Mouse (Mus musculus): Measurements from ENCODE around the gene Mamdc2. TPM values are rescaled to one million over a fixed set of nuclear protein-coding genes. Genes with fewer than 3 reads are reported as not detected.

The Mamdc2 gene
- total and polyA plus RNA-seq, 3 experiments, result not detected

DNA sequence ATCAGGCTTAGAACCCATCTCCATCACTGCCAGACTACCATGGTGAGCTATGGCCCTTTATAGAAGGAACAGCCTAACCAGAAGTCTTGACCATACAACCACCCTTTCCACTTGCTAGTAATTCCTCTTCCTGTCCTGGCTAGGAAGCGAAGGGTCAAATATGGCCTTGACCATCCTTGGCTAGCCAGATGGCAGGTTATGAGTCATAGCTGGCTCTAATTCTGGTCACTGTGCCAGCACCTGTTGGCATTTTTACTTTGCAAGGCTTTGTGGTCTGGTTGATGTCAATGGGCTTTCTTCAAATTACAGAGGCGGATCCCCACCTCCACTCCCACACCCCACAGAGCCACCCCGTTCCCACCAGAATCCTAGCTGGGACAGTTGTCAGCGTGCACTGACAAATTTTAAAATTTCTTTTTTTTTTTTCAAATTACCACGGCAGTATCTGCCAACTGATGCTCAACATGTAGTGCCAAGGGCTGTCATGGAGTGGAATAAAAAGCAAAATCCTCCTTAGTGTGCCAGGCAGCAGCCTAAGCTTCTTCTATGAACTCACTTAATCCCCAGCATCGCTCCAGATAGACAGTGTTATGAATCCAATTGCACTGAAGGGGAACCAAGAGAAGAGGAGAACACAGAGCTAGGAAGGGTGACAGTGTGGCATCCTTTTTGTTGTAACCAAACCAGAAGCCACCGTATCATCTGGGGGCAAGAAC, 73.1 kb downstream of the Mamdc2 start:
- Histone ChIP-seq H3K9me3 (replicated peaks; ENCODE audit: insufficient read depth, low read length) (no peaks in the 10 kb centered on the region), H3K27me3 (ENCODE audit: control insufficient read depth in 1 of 2, insufficient read depth in 2 of 2, low read length in 2 of 2) (no peaks in the 10 kb centered on the region), H3K27ac (ENCODE audit: control insufficient read depth, low read depth, low read length) (no peak overlapping the region), H3K79me2 (ENCODE audit: control insufficient read depth, insufficient read depth, low read length, poor library complexity) (no peaks in the 10 kb centered on the region), H3K4me1 (ENCODE audit: control insufficient read depth in 1 of 2, insufficient read depth in 2 of 2, low read length in 2 of 2) (no peaks in the 10 kb centered on the region), H3K36me3 (ENCODE audit: control insufficient read depth in 1 of 2, insufficient read depth in 2 of 2, low read length in 2 of 2) (no peaks in the 10 kb centered on the region), H3K4me3 (ENCODE audit: control insufficient read depth in 1 of 2, insufficient read depth in 1 of 2, low read depth in 2 of 2, low read length in 2 of 2) (no peak overlapping the region), H3K9ac (ENCODE audit: control insufficient read depth, low read depth, low read length, poor library complexity, severe bottlenecking) (no peak overlapping the region)
- no peak for DNase-seq (ENCODE audit: low read depth, low spot score)
- TF ChIP-seq UBTF (IDR thresholded peaks at IDR 0.05; ENCODE audit: borderline replicate concordance, insufficient read depth, low read depth, low read length), result no peak
- TF ChIP-seq TAL1 (IDR thresholded peaks at IDR 0.05; ENCODE audit: low read length), result no peak
- TF ChIP-seq HCFC1 (IDR thresholded peaks at IDR 0.05; ENCODE audit: low read depth, low read length), result no peak
- TF ChIP-seq MAFK (IDR thresholded peaks at IDR 0.05; ENCODE audit: borderline replicate concordance, low read depth, low read length), result no peak

DNA sequence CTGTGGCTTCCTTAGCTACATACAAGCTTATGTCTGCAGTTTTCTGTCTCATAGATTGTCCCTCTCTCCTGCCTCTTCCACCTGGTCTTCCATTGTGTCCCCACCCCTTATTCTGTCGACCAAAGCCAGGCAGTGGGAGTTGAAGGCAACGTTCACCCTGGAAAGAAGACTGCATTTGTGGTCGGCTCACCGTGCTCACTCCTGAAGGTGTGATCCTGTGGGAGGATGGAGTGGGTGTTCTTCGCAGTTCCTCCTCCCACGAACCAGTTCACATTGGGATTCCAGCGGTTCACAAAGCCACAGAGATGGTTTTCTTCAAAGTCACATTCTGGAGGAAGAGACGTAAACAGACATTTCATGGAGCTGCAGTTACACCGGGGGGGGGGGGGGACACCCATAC, 74.5 kb downstream of the Mamdc2 start:
- no peaks in the 10 kb centered on the region for H3K36me3 ChIP-seq (ENCODE audit: control insufficient read depth in 1 of 2, insufficient read depth in 2 of 2, low read length in 2 of 2)
- no peak overlapping the region for H3K9ac ChIP-seq (ENCODE audit: control insufficient read depth, low read depth, low read length, poor library complexity, severe bottlenecking)
- no peaks in the 10 kb centered on the region for H3K9me3 ChIP-seq (replicated peaks; ENCODE audit: insufficient read depth, low read length)
- no peaks in the 10 kb centered on the region for H3K79me2 ChIP-seq (ENCODE audit: control insufficient read depth, insufficient read depth, low read length, poor library complexity)
- TF ChIP-seq SMC3 (IDR thresholded peaks at IDR 0.05; ENCODE audit: low read depth, low read length), result no peak
- no peak for TF ChIP-seq MAZ (IDR thresholded peaks at IDR 0.05; ENCODE audit: low read depth, low read length)
- no peak for TF ChIP-seq E2F4 (IDR thresholded peaks at IDR 0.05; ENCODE audit: borderline replicate concordance, low read depth, low read length)
- TF ChIP-seq MEF2A (IDR thresholded peaks at IDR 0.05; ENCODE audit: extremely low read depth, insufficient replicate concordance, low read depth, low read length, poor library complexity, severe bottlenecking), result no peak
- no peak for TF ChIP-seq KAT2A (conservative IDR thresholded peaks at IDR 0.05; ENCODE audit: low read depth, low read length)
- TF ChIP-seq HCFC1 (IDR thresholded peaks at IDR 0.05; ENCODE audit: low read depth, low read length), result no peak
- no peak for TF ChIP-seq GABPA (IDR thresholded peaks at IDR 0.05; ENCODE audit: low read depth, low read length)
- H3K4me1 ChIP-seq (ENCODE audit: control insufficient read depth in 1 of 2, insufficient read depth in 2 of 2, low read length in 2 of 2), result no peaks in the 10 kb centered on the region
- no peak overlapping the region for H3K4me3 ChIP-seq (ENCODE audit: control insufficient read depth in 1 of 2, insufficient read depth in 1 of 2, low read depth in 2 of 2, low read length in 2 of 2)
- no peak for DNase-seq (ENCODE audit: low read depth, low spot score)
- H3K27me3 ChIP-seq (ENCODE audit: control insufficient read depth in 1 of 2, insufficient read depth in 2 of 2, low read length in 2 of 2), result no peaks in the 10 kb centered on the region
- H3K27ac ChIP-seq (ENCODE audit: control insufficient read depth, low read depth, low read length), result no peak overlapping the region

DNA sequence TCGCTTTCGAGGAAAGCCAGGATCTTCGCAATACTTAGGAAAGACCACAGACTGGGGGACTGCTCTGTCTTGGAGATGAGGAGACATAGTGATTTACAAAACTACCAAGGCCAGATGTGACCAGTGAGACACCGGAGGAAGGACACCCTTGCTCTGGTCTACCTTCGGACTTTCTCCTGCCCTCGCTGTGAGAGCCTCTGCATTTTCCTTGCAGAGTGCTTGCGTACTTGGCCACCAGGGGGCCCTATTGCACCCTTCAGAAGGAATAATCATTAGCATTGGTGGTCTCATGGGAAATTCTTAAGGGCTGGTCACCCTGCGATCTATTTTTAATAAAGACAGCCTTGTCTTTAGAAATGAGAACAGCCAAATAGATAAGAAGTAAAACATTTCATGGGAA, 75.0 kb downstream of the Mamdc2 start:
- no peaks in the 10 kb centered on the region for H3K4me1 ChIP-seq (ENCODE audit: control insufficient read depth in 1 of 2, insufficient read depth in 2 of 2, low read length in 2 of 2)
- DNase-seq (ENCODE audit: low read depth, low spot score), result peak; percentile 11
- no peaks in the 10 kb centered on the region for H3K79me2 ChIP-seq (ENCODE audit: control insufficient read depth, insufficient read depth, low read length, poor library complexity)
- TF ChIP-seq ETS1 (IDR thresholded peaks at IDR 0.05; ENCODE audit: low read depth, low read length) (no peak), HCFC1 (IDR thresholded peaks at IDR 0.05; ENCODE audit: low read depth, low read length) (no peak), CTCF (IDR thresholded peaks at IDR 0.05 in 2 of 3, conservative IDR thresholded peaks at IDR 0.05 in 1 of 3; ENCODE audit: control insufficient read depth in 1 of 3, insufficient read depth in 1 of 3, low read depth in 2 of 3, low read length in 3 of 3, poor library complexity in 1 of 3, severe bottlenecking in 1 of 3) (peak; percentile 50 to 63 (median 54)), EP300 (IDR thresholded peaks at IDR 0.05; ENCODE audit: low read depth in 1 of 2, low read length in 2 of 2) (no peak), TBP (IDR thresholded peaks at IDR 0.05; ENCODE audit: low read depth, low read length) (no peak), E2F4 (IDR thresholded peaks at IDR 0.05; ENCODE audit: borderline replicate concordance, low read depth, low read length) (no peak), MAFK (IDR thresholded peaks at IDR 0.05; ENCODE audit: borderline replicate concordance, low read depth, low read length) (no peak), POLR2A (IDR thresholded peaks at IDR 0.05; ENCODE audit: control insufficient read depth in 1 of 2, insufficient read depth in 1 of 2, low read depth in 1 of 2, low read length in 2 of 2, poor library complexity in 1 of 2) (no peak), TCF12 (IDR thresholded peaks at IDR 0.05; ENCODE audit: low read depth, low read length) (no peak), CHD1 (IDR thresholded peaks at IDR 0.05; ENCODE audit: low read depth, low read length) (no peak), SIN3A (IDR thresholded peaks at IDR 0.05; ENCODE audit: low read length) (no peak), ZC3H11A (IDR thresholded peaks at IDR 0.05; ENCODE audit: low read depth, low read length) (no peak), USF1 (IDR thresholded peaks at IDR 0.05; ENCODE audit: low read depth, low read length) (no peak), USF2 (IDR thresholded peaks at IDR 0.05; ENCODE audit: borderline replicate concordance in 1 of 2, insufficient read depth in 1 of 2, low read depth in 1 of 2, low read length in 2 of 2) (no peak), SMC3 (IDR thresholded peaks at IDR 0.05; ENCODE audit: low read depth, low read length) (peak; percentile 47), RAD21 (IDR thresholded peaks at IDR 0.05; ENCODE audit: low read depth, low read length) (peak; percentile 22), ZNF384 (IDR thresholded peaks at IDR 0.05; ENCODE audit: low read depth, low read length) (no peak), MAX (IDR thresholded peaks at IDR 0.05; ENCODE audit: low read length) (no peak)

More for the DNA sequence above, 75.0 kb downstream of the Mamdc2 start:
- Histone ChIP-seq H3K27me3 (ENCODE audit: control insufficient read depth in 1 of 2, insufficient read depth in 2 of 2, low read length in 2 of 2) (no peaks in the 10 kb centered on the region), H3K36me3 (ENCODE audit: control insufficient read depth in 1 of 2, insufficient read depth in 2 of 2, low read length in 2 of 2) (no peaks in the 10 kb centered on the region), H3K9me3 (replicated peaks; ENCODE audit: insufficient read depth, low read length) (no peaks in the 10 kb centered on the region), H3K9ac (ENCODE audit: control insufficient read depth, low read depth, low read length, poor library complexity, severe bottlenecking) (no peak overlapping the region), H3K4me3 (ENCODE audit: control insufficient read depth in 1 of 2, insufficient read depth in 1 of 2, low read depth in 2 of 2, low read length in 2 of 2) (no peak overlapping the region), H3K27ac (ENCODE audit: control insufficient read depth, low read depth, low read length) (no peak overlapping the region)

All from MEL (cell line).